ENCODE assay signal across 34 mouse cellular contexts in the genomic region with DNA sequence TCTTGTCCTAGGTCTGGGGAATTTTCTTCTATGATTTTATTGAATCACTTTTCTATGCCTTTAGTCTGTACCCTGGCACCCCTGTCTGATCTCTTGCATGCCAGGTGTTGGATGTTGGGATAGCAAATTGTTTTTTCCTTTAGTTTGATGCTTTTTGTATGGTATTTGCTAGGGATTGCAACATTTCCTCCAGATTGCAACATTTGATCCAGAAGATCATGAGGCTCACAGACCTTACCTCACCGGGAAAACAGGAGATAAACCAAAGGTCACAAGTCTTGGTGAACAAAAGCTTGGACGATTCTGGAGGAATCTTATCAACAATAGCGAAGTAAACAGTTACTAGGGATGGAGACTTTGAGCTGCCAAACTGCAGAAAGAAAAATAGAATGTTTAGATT. TPM values are rescaled to one million over a fixed set of nuclear protein-coding genes. Genes with fewer than 3 reads are reported as not detected.
"Had no signal": no experiment of that assay in that cellular context is flagged by ENCODE, and none has a peak within 500 bp of the region (broad histone marks: within the 10 kb centered on the region; RNA-seq: fewer than 3 reads in every experiment).

No protein-coding gene starts in this region.

- H3K27me3 ChIP-seq: heart, embryonic 12.5 days; hindbrain, embryonic 12.5 days; intestine, embryonic 15.5 days; limb, embryonic 12.5 days had no signal

- H3K36me3 ChIP-seq: heart, embryonic 10.5 days; heart, embryonic 12.5 days; hindbrain, embryonic 10.5 days; hindbrain, embryonic 12.5 days; intestine, embryonic 15.5 days; limb, embryonic 10.5 days; limb, embryonic 12.5 days had no signal

- H3K9ac ChIP-seq: heart, embryonic 12.5 days; hindbrain, embryonic 12.5 days; hindbrain, embryonic 14.5 days; intestine, embryonic 15.5 days; limb, embryonic 12.5 days had no signal

- H3K4me2 ChIP-seq: heart, embryonic 12.5 days; hindbrain, embryonic 12.5 days; hindbrain, embryonic 14.5 days; intestine, embryonic 15.5 days; limb, embryonic 12.5 days had no signal

- H3K4me1 ChIP-seq: heart, embryonic 10.5 days; heart, embryonic 12.5 days; hindbrain, embryonic 10.5 days; hindbrain, embryonic 12.5 days; intestine, embryonic 15.5 days; limb, embryonic 10.5 days; limb, embryonic 12.5 days had no signal

- H3K4me3 ChIP-seq: heart, embryonic 10.5 days; heart, embryonic 12.5 days; hindbrain, embryonic 10.5 days; hindbrain, embryonic 12.5 days; intestine, embryonic 15.5 days; layer of hippocampus, adult 2 months; left cerebral cortex, adult 2 months; limb, embryonic 10.5 days; limb, embryonic 12.5 days had no signal

- H3K27ac ChIP-seq: heart, embryonic 10.5 days; hindbrain, embryonic 10.5 days; hindbrain, embryonic 12.5 days; hindbrain, embryonic 14.5 days; intestine, embryonic 15.5 days; layer of hippocampus, adult 2 months; left cerebral cortex, adult 2 months; limb, embryonic 10.5 days; limb, embryonic 12.5 days had no signal

- ATAC-seq: hindbrain, embryonic 16.5 days; inflammation-experienced regulatory T-cells, adult 6 months; intestine, embryonic 15.5 days; intestine, postnatal 0 days had no signal

- H3K9me3 ChIP-seq: heart, embryonic 10.5 days; heart, embryonic 12.5 days; hindbrain, embryonic 10.5 days; hindbrain, embryonic 12.5 days; intestine, embryonic 15.5 days; limb, embryonic 10.5 days; limb, embryonic 12.5 days had no signal

- DNase-seq: gastrocnemius, postnatal 10 days; gastrocnemius, postnatal 25 days; heart, adult 18-20 months; heart, postnatal 10 days; heart, postnatal 4 days; kidney, adult 18-20 months; kidney, adult 8-10 months; kidney, postnatal 10 days; kidney, postnatal 25 days; kidney, postnatal 4 days; liver had no signal

RNA-seq across cellular contexts. Expression of gene Taf7l, which starts 5.4 kb away (rescaled TPM):
- total RNA-seq: gastrocnemius, adult 18-20 months; gastrocnemius, postnatal 10 days; gastrocnemius, postnatal 25 days; gastrocnemius, postnatal 4 days; granulocyte monocyte progenitor cell, adult 5-6 weeks; heart, adult 18-20 months; heart, adult 8-10 months; heart, postnatal 10 days; heart, postnatal 25 days; heart, postnatal 4 days; layer of hippocampus, adult 2 months; layer of hippocampus, postnatal 10 days; left cerebral cortex, postnatal 14 days had no signal
- polyA plus RNA-seq: heart, embryonic 10.5 days; heart, embryonic 12.5 days; heart, embryonic 14.5 days; heart, embryonic 16.5 days; hindbrain, embryonic 10.5 days; hindbrain, embryonic 12.5 days; inflammation-experienced regulatory T-cells, adult 6 months; intestine, embryonic 15.5 days; intestine, postnatal 0 days; kidney, embryonic 14.5 days had no signal
